ENCODE assay signal across 8 mouse cellular contexts in the genomic region with DNA sequence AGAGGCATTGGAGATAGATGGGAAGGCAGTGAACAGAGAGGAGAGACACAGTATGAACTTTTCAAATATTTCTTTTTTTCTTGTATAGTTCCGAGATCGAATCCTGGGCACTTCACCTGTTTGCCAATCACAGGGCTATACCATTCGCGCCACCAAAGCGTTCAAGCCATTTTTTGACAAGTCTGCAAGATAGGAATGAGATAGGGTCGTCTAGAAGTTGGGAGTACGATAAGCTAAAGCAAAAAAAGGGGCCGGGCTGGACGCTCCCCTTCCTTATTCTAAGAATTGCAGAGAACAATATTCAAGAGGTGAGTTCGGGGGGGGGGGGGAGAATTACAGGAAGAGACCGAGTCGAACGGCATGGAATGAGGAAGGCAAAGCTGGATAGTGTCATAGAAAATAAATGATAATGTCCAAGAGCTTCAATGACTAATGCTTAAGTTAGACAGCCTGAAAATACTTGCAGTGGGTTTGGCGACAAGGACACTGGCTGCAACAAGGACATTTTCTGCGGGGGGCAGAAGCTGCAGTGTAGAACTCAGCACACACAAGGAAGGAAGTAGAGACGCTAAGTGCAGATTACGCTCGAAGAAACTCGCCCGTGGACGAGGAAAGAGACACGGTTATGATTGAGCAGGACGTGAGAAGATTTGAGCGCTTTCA. TPM values are rescaled to one million over a fixed set of nuclear protein-coding genes. Genes with fewer than 3 reads are reported as not detected.
DNase-seq lines count a peak whose midpoint lies in the region; ATAC-seq and TF ChIP-seq lines count a peak whose summit lies in the region.

No protein-coding gene starts in this region.

- peak overlapping the region; percentile 100 for H3K4me2 ChIP-seq in myocyte (ENCODE audit: low read depth)

- H3K79me2 ChIP-seq in myocyte (ENCODE audit: control insufficient read depth, insufficient read depth), result peaks cover 36% of the 10 kb centered on the region

- peak; percentile 8 for ATAC-seq in inflammation-experienced regulatory T-cells, adult 6 months

- DNase-seq in layer of hippocampus, adult 2 months (ENCODE audit: low spot score in 2 of 2), result no peak
- no peak for DNase-seq in layer of hippocampus, adult 9-10 months (ENCODE audit: low spot score)
- no peak for DNase-seq in embryonic facial prominence, embryonic 10.5 days (ENCODE audit: low spot score)
- no peak for DNase-seq in right cerebral cortex, postnatal 25 days
- DNase-seq in adrenal gland, postnatal 10 days, result no peak
- no peak for DNase-seq in urinary bladder, postnatal 10 days (ENCODE audit: low spot score)

- no peaks in the 10 kb centered on the region for H3K27me3 ChIP-seq in embryonic facial prominence, embryonic 10.5 days (replicated peaks; ENCODE audit: low read depth, poor library complexity, severe bottlenecking)
- H3K27me3 ChIP-seq in myocyte (ENCODE audit: control insufficient read depth, insufficient read depth, insufficient read length), result no peaks in the 10 kb centered on the region

- peak overlapping the region; percentile 99 for H3K4me3 ChIP-seq in layer of hippocampus, adult 2 months
- peak overlapping the region; percentile 95 for H3K4me3 ChIP-seq in embryonic facial prominence, embryonic 10.5 days
- peak overlapping the region; percentile 84 for H3K4me3 ChIP-seq in myocyte

- WGBS in embryonic facial prominence, embryonic 10.5 days, result 29% methylated on average over 24 of the region's 24 CpGs

- H3K9me3 ChIP-seq in embryonic facial prominence, embryonic 10.5 days, result no peaks in the 10 kb centered on the region

- peak overlapping the region; percentile 94 for H3K27ac ChIP-seq in layer of hippocampus, adult 2 months
- H3K27ac ChIP-seq in embryonic facial prominence, embryonic 10.5 days (replicated peaks), result peak overlapping the region; percentile 92

- no peaks in the 10 kb centered on the region for H3K36me3 ChIP-seq in embryonic facial prominence, embryonic 10.5 days (replicated peaks)
- no peaks in the 10 kb centered on the region for H3K36me3 ChIP-seq in myocyte (ENCODE audit: control insufficient read depth, insufficient read depth)

- TF ChIP-seq CTCF in layer of hippocampus, adult 2 months (conservative IDR thresholded peaks at IDR 0.05), result no peak

- TF ChIP-seq POLR2A in myocyte (IDR thresholded peaks at IDR 0.05; ENCODE audit: insufficient read length, low read depth), result no peak

- H3ac ChIP-seq in myocyte (ENCODE audit: control insufficient read depth, insufficient read length), result no peak overlapping the region

- peaks cover 19% of the 10 kb centered on the region for H3K4me1 ChIP-seq in embryonic facial prominence, embryonic 10.5 days

TF ChIP-seq in myocyte, 11 proteins besides CTCF, POLR2A, EP300 and RAD21:
- TF ChIP-seq SRF (IDR thresholded peaks at IDR 0.05; ENCODE audit: control insufficient read depth, insufficient read length, low read depth) (no peak), REST (IDR thresholded peaks at IDR 0.05; ENCODE audit: insufficient read depth, insufficient read length) (no peak), MAX (IDR thresholded peaks at IDR 0.05; ENCODE audit: low read depth) (no peak), MYOG (IDR thresholded peaks at IDR 0.05; ENCODE audit: control insufficient read depth in 1 of 3, insufficient read depth in 1 of 3, insufficient read length in 2 of 3, low read depth in 2 of 3) (no peak), USF1 (IDR thresholded peaks at IDR 0.05; ENCODE audit: low read depth) (no peak), POLR2AphosphoS2 (IDR thresholded peaks at IDR 0.05; ENCODE audit: insufficient read length, low read depth) (no peak), TCF3 (IDR thresholded peaks at IDR 0.05; ENCODE audit: insufficient read length, low read depth) (no peak), TCF12 (IDR thresholded peaks at IDR 0.05; ENCODE audit: insufficient read depth, poor library complexity, severe bottlenecking) (no peak), MYOD1 (IDR thresholded peaks at IDR 0.05; ENCODE audit: control insufficient read depth in 1 of 3, insufficient read length in 2 of 3, low read depth in 2 of 3) (no peak), E2F4 (IDR thresholded peaks at IDR 0.05; ENCODE audit: insufficient read depth) (no peak), CEBPB (IDR thresholded peaks at IDR 0.05; ENCODE audit: insufficient read depth, poor library complexity, severe bottlenecking) (no peak)
TF ChIP-seq in myocyte: peak in this region for 0.

RNA-seq across cellular contexts. Expression of a gene that starts 0.5 kb away (rescaled TPM):
- 10 to 100 TPM; 27.4 to 27.5 TPM for total RNA-seq in layer of hippocampus, adult 2 months (2021)
- polyA plus RNA-seq in embryonic facial prominence, embryonic 10.5 days (2016; fragmentation: Nextera tagmentation; extraction: Ambion mirVana), result 23.9 and 24.9 TPM in 2 replicates
- polyA plus RNA-seq in inflammation-experienced regulatory T-cells, adult 6 months (2017; shearing (Covaris generic)), result 10 to 100 TPM; 35.8 to 50.1 (median 42.6) TPM
- polyA plus RNA-seq in myocyte (2012; fragmentation: generic; extraction: Trizol), result 3.8 TPM
- 10 to 100 TPM; 18.3 to 23.7 TPM for total RNA-seq in adrenal gland, postnatal 10 days (2021)
